Mouse (Mus musculus) macrophage (primary cell): Measurements from ENCODE around the gene Mucl2. TPM values are rescaled to one million over a fixed set of nuclear protein-coding genes. Genes with fewer than 3 reads are reported as not detected.
"Not testable (repeated sequence)": the region's sequence is repeated elsewhere in the genome, so short reads cannot be mapped to it uniquely, and the experiment has no call there.

Experiments
- H3K27ac ChIP-seq: fragments of 350-480 bp; formaldehyde crosslinking; 2 replicates; pipeline ENCODE4 v1.9.0; 2021
- H3K36me3 ChIP-seq: fragments of 350-480 bp; formaldehyde crosslinking; 2 replicates; pipeline ENCODE4 v1.9.0; 2021; ENCODE audit errors: inconsistent target
- H3K4me3 ChIP-seq: fragments of 350-480 bp; formaldehyde crosslinking; 2 replicates; pipeline ENCODE4 v1.9.0; 2021; ENCODE audit errors: inconsistent target
- H3K79me2 ChIP-seq: fragments of 350-480 bp; formaldehyde crosslinking; 2 replicates; pipeline ENCODE4 v1.9.0; 2021; ENCODE audit errors: inconsistent target
- WGBS: methylation state at CpG from one replicate; pipeline ENCODE4 v1.1.7; 2026; ENCODE audit warnings: inconsistent platforms; ENCODE audit not compliant: missing documents; 5-methylcytosine and 5-hydroxymethylcytosine counted together
- polyA plus RNA-seq: library from polyadenylated mRNA; stranded (reverse); fragments of 250-400 nt; gene quantifications from 3 replicates; pipeline ENCODE4 v1.2.4, GENCODE M21; 2018; ENCODE audit warnings: inconsistent platforms
- total RNA-seq, 78 experiments: library from RNA; depleted of rRNA; stranded (reverse); fragments of 250-400 nt; gene quantifications; 1 replicate in 9 of 78; 2 replicates in 24 of 78; 3 replicates in 43 of 78; 4 replicates in 2 of 78; pipeline ENCODE4 v1.2.4; 2018; ENCODE audit warnings: inconsistent platforms in 56 of 78

Mucl2 gene
- not detected for total RNA-seq (2018; cell fraction: chromatin; rRNA removed)
- total RNA-seq (2018; cell fraction: cytosol; rRNA removed): not detected
- total RNA-seq (2018; cell fraction: nucleus; rRNA removed): not detected
- not detected in 3 replicates for polyA plus RNA-seq

DNA sequence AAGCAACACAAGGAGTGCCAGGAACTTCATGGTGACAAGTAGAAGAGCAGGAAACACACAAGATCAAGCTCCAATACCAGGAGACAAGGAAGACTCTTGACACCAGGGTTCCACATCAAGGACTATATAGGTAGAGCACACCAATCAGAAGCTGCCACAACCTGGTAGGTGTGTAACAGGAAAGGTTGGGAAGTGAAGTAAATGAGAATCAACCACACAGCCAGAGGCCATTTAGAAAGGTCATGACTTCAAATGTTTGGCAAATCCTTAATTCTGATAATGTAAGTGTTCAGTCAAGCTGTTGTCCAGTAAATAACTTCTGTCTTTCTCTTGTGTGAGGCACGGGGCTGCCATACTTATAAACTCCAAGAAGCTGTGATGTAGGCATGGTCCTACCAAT is at the start of gene Mucl2:
TSS of gene Mucl2 (minus strand) at position 101 of the 400 bp plus-strand sequence.
- Histone ChIP-seq H3K4me3 (no peak within 1 kb of the TSS), H3K79me2 (no peaks in the 10 kb centered on the region), H3K36me3 (no peaks in the 10 kb centered on the region), H3K27ac (no peak within 1 kb of the TSS)
- 97% methylated on average over 1 of the region's 1 CpGs for WGBS

GRCm38 (mm10) chr15:103913061-103913460 is 13.9 kb upstream of the Mucl2 start:
- H3K27ac ChIP-seq: not testable (repeated sequence)
- 33% methylated on average over 1 of the region's 1 CpGs for WGBS

More at GRCm38 (mm10) chr15:103913061-103913460, 13.9 kb upstream of the Mucl2 start:
- not testable (repeated sequence) for H3K4me3 ChIP-seq, H3K36me3 ChIP-seq, H3K79me2 ChIP-seq

Other genes starting within 250 kb of the Mucl2 start
- not detected in 3 replicates for gene Mucl1, start 143.8 kb downstream of the Mucl2 start, polyA plus RNA-seq